Mouse (Mus musculus): ENCODE results near the gene Cdh13. TPM values are rescaled to one million over a fixed set of nuclear protein-coding genes. Genes with fewer than 3 reads are reported as not detected.

Gene Cdh13
- polyA plus RNA-seq, 1 experiment from 2014 or later, result 101 TPM

GRCm38 (mm10) chr8:118565887-118566747, 282.6 kb downstream of the Cdh13 start:
- Histone ChIP-seq H3K9me3 (replicated peaks; ENCODE audit: control insufficient read depth, low read length) (no peaks in the 10 kb centered on the region), H3K36me3 (ENCODE audit: control insufficient read depth, insufficient read depth, low read length) (no peaks in the 10 kb centered on the region), H3K4me2 (ENCODE audit: low read length) (no peak overlapping the region), H3K27me3 (replicated peaks; ENCODE audit: control insufficient read depth, insufficient read depth, low read length) (no peaks in the 10 kb centered on the region), H3K4me1 (ENCODE audit: control insufficient read depth, insufficient read depth, low read length) (no peaks in the 10 kb centered on the region), H3K9ac (ENCODE audit: low read length) (no peak overlapping the region), H3K4me3 (ENCODE audit: low read depth, low read length) (no peak overlapping the region), H3K27ac (ENCODE audit: low read depth, low read length) (no peak overlapping the region)
- ATAC-seq (no peak), DNase-seq (ENCODE audit: low spot score) (no peak)
- WGBS, result 82% methylated on average over 6 of the region's 6 CpGs

GRCm38 (mm10) chr8:118569366-118569765, 285.8 kb downstream of the Cdh13 start:
- WGBS, result 59% methylated on average over 8 of the region's 8 CpGs
- H3K9ac ChIP-seq (ENCODE audit: low read length), result no peak overlapping the region
- no peaks in the 10 kb centered on the region for H3K9me3 ChIP-seq (replicated peaks; ENCODE audit: control insufficient read depth, low read length)
- no peaks in the 10 kb centered on the region for H3K27me3 ChIP-seq (replicated peaks; ENCODE audit: control insufficient read depth, insufficient read depth, low read length)
- no peaks in the 10 kb centered on the region for H3K36me3 ChIP-seq (ENCODE audit: control insufficient read depth, insufficient read depth, low read length)
- ATAC-seq, result no peak
- no peak overlapping the region for H3K4me2 ChIP-seq (ENCODE audit: low read length)
- no peak overlapping the region for H3K27ac ChIP-seq (ENCODE audit: low read depth, low read length)
- no peak for DNase-seq (ENCODE audit: low spot score)
- H3K4me1 ChIP-seq (ENCODE audit: control insufficient read depth, insufficient read depth, low read length), result no peaks in the 10 kb centered on the region
- no peak overlapping the region for H3K4me3 ChIP-seq (ENCODE audit: low read depth, low read length)

GRCm38 (mm10) chr8:118581256-118581655, 297.7 kb downstream of the Cdh13 start:
- H3K9me3 ChIP-seq (replicated peaks; ENCODE audit: control insufficient read depth, low read length), result no peaks in the 10 kb centered on the region
- DNase-seq (ENCODE audit: low spot score) (no peak), ATAC-seq (no peak)
- H3K27ac ChIP-seq (ENCODE audit: low read depth, low read length), result no peak overlapping the region
- H3K4me1 ChIP-seq (ENCODE audit: control insufficient read depth, insufficient read depth, low read length), result no peaks in the 10 kb centered on the region
- H3K9ac ChIP-seq (ENCODE audit: low read length), result no peak overlapping the region
- H3K36me3 ChIP-seq (ENCODE audit: control insufficient read depth, insufficient read depth, low read length), result no peaks in the 10 kb centered on the region
- 58% methylated on average over 1 of the region's 1 CpGs for WGBS
- H3K4me2 ChIP-seq (ENCODE audit: low read length), result no peak overlapping the region
- H3K27me3 ChIP-seq (replicated peaks; ENCODE audit: control insufficient read depth, insufficient read depth, low read length), result no peaks in the 10 kb centered on the region
- H3K4me3 ChIP-seq (ENCODE audit: low read depth, low read length), result no peak overlapping the region

- Histone ChIP-seq H3K4me1 (ENCODE audit: control insufficient read depth, insufficient read depth, low read length) (no peaks in the 10 kb centered on the region), H3K4me2 (ENCODE audit: low read length) (no peak overlapping the region), H3K4me3 (ENCODE audit: low read depth, low read length) (no peak overlapping the region), H3K27ac (ENCODE audit: low read depth, low read length) (no peak overlapping the region), H3K36me3 (ENCODE audit: control insufficient read depth, insufficient read depth, low read length) (no peaks in the 10 kb centered on the region), H3K9ac (ENCODE audit: low read length) (no peak overlapping the region), H3K27me3 (replicated peaks; ENCODE audit: control insufficient read depth, insufficient read depth, low read length) (no peaks in the 10 kb centered on the region), H3K9me3 (replicated peaks; ENCODE audit: control insufficient read depth, low read length) (no peaks in the 10 kb centered on the region)
- ATAC-seq (no peak), DNase-seq (ENCODE audit: low spot score) (no peak)
- WGBS, result 97% methylated on average over 8 of the region's 8 CpGs
Measured at GRCm38 (mm10) chr8:118582185-118582584, 298.7 kb downstream of the Cdh13 start.

GRCm38 (mm10) chr8:118587981-118588380, 304.4 kb downstream of the Cdh13 start:
- WGBS, result 91% methylated on average over 5 of the region's 5 CpGs

GRCm38 (mm10) chr8:118596816-118597215, 313.3 kb downstream of the Cdh13 start:
- Histone ChIP-seq H3K4me3 (ENCODE audit: low read depth, low read length) (no peak overlapping the region), H3K36me3 (ENCODE audit: control insufficient read depth, insufficient read depth, low read length) (no peaks in the 10 kb centered on the region), H3K4me1 (ENCODE audit: control insufficient read depth, insufficient read depth, low read length) (no peaks in the 10 kb centered on the region), H3K27ac (ENCODE audit: low read depth, low read length) (no peak overlapping the region), H3K9ac (ENCODE audit: low read length) (no peak overlapping the region), H3K4me2 (ENCODE audit: low read length) (no peak overlapping the region), H3K27me3 (replicated peaks; ENCODE audit: control insufficient read depth, insufficient read depth, low read length) (no peaks in the 10 kb centered on the region), H3K9me3 (replicated peaks; ENCODE audit: control insufficient read depth, low read length) (peaks cover 3% of the 10 kb centered on the region; the same call in 1 of the 2 replicates)
- no peak for DNase-seq (ENCODE audit: low spot score)
- 83% methylated on average over 8 of the region's 8 CpGs for WGBS
- no peak for ATAC-seq

More at GRCm38 (mm10) chr8:118587981-118588380, 304.4 kb downstream of the Cdh13 start:
- H3K36me3 ChIP-seq (ENCODE audit: control insufficient read depth, insufficient read depth, low read length), result no peaks in the 10 kb centered on the region
- DNase-seq (ENCODE audit: low spot score) (no peak), ATAC-seq (no peak)
- no peak overlapping the region for H3K4me2 ChIP-seq (ENCODE audit: low read length)
- H3K4me1 ChIP-seq (ENCODE audit: control insufficient read depth, insufficient read depth, low read length), result no peaks in the 10 kb centered on the region
- H3K4me3 ChIP-seq (ENCODE audit: low read depth, low read length), result no peak overlapping the region
- H3K27ac ChIP-seq (ENCODE audit: low read depth, low read length), result no peak overlapping the region
- no peaks in the 10 kb centered on the region for H3K27me3 ChIP-seq (replicated peaks; ENCODE audit: control insufficient read depth, insufficient read depth, low read length)
- no peaks in the 10 kb centered on the region for H3K9me3 ChIP-seq (replicated peaks; ENCODE audit: control insufficient read depth, low read length)
- no peak overlapping the region for H3K9ac ChIP-seq (ENCODE audit: low read length)

- Histone ChIP-seq H3K27me3 (replicated peaks; ENCODE audit: control insufficient read depth, insufficient read depth, low read length) (no peaks in the 10 kb centered on the region), H3K4me2 (ENCODE audit: low read length) (no peak overlapping the region), H3K27ac (ENCODE audit: low read depth, low read length) (no peak overlapping the region), H3K9ac (ENCODE audit: low read length) (no peak overlapping the region), H3K4me3 (ENCODE audit: low read depth, low read length) (no peak overlapping the region), H3K36me3 (ENCODE audit: control insufficient read depth, insufficient read depth, low read length) (no peaks in the 10 kb centered on the region), H3K4me1 (ENCODE audit: control insufficient read depth, insufficient read depth, low read length) (no peaks in the 10 kb centered on the region), H3K9me3 (replicated peaks; ENCODE audit: control insufficient read depth, low read length) (no peaks in the 10 kb centered on the region)
- WGBS, result 90% methylated on average over 8 of the region's 8 CpGs
- ATAC-seq (no peak), DNase-seq (ENCODE audit: low spot score) (no peak)
Measured at GRCm38 (mm10) chr8:118601376-118601775, 317.8 kb downstream of the Cdh13 start.

- ATAC-seq, result peak; percentile 34; the same call in 1 of the 2 replicates
- Histone ChIP-seq H3K4me1 (ENCODE audit: control insufficient read depth, insufficient read depth, low read length) (no peaks in the 10 kb centered on the region), H3K27me3 (replicated peaks; ENCODE audit: control insufficient read depth, insufficient read depth, low read length) (no peaks in the 10 kb centered on the region), H3K4me3 (ENCODE audit: low read depth, low read length) (no peak overlapping the region), H3K4me2 (ENCODE audit: low read length) (no peak overlapping the region), H3K36me3 (ENCODE audit: control insufficient read depth, insufficient read depth, low read length) (no peaks in the 10 kb centered on the region), H3K27ac (ENCODE audit: low read depth, low read length) (no peak overlapping the region), H3K9me3 (replicated peaks; ENCODE audit: control insufficient read depth, low read length) (no peaks in the 10 kb centered on the region), H3K9ac (ENCODE audit: low read length) (no peak overlapping the region)
- DNase-seq (ENCODE audit: low spot score), result peak; percentile 63
- 53% methylated on average over 8 of the region's 8 CpGs for WGBS
Measured at GRCm38 (mm10) chr8:118602074-118602473, 318.5 kb downstream of the Cdh13 start.

GRCm38 (mm10) chr8:118611551-118611950, 328.0 kb downstream of the Cdh13 start:
- Histone ChIP-seq H3K4me3 (ENCODE audit: low read depth, low read length) (no peak overlapping the region), H3K4me1 (ENCODE audit: control insufficient read depth, insufficient read depth, low read length) (no peaks in the 10 kb centered on the region), H3K9me3 (replicated peaks; ENCODE audit: control insufficient read depth, low read length) (no peaks in the 10 kb centered on the region), H3K36me3 (ENCODE audit: control insufficient read depth, insufficient read depth, low read length) (no peaks in the 10 kb centered on the region), H3K27ac (ENCODE audit: low read depth, low read length) (0 out of 2 replicates have a peak overlapping the region, but pooled peaks have one; percentile 52), H3K9ac (ENCODE audit: low read length) (no peak overlapping the region), H3K4me2 (ENCODE audit: low read length) (no peak overlapping the region), H3K27me3 (replicated peaks; ENCODE audit: control insufficient read depth, insufficient read depth, low read length) (no peaks in the 10 kb centered on the region)
- ATAC-seq, result no peak
- peak; percentile 64 for DNase-seq (ENCODE audit: low spot score)
- WGBS, result 47% methylated on average over 10 of the region's 10 CpGs

All from forebrain, embryonic 14.5 days (tissue).